Mouse (Mus musculus): ENCODE measurements around the gene Mindy3. TPM values are rescaled to one million over a fixed set of nuclear protein-coding genes. Genes with fewer than 3 reads are reported as not detected.

Gene Mindy3
- total and polyA plus RNA-seq, 2 experiments from 2014 or later = 50.9 to 51.3 TPM

GRCm38 (mm10) chr2:12317343-12317742 lies 101.9 kb downstream of the Mindy3 start:
- Histone ChIP-seq H3K36me3 (ENCODE audit: insufficient read depth, low read length) (no peaks in the 10 kb centered on the region), H3K27ac (no peak overlapping the region), H3K4me3 (ENCODE audit: low read length) (no peak overlapping the region), H3K4me2 (ENCODE audit: low read depth, low read length) (no peak overlapping the region), H3K27me3 (ENCODE audit: insufficient read depth, low read length) (no peaks in the 10 kb centered on the region), H3K9ac (replicated peaks; ENCODE audit: low read length) (no peak overlapping the region), H3K9me3 (ENCODE audit: low read length) (no peaks in the 10 kb centered on the region), H3K4me1 (ENCODE audit: insufficient read depth, low read length) (no peaks in the 10 kb centered on the region)
- no peak for TF ChIP-seq CTCF (IDR thresholded peaks at IDR 0.05; ENCODE audit: low read depth)
- ATAC-seq = no peak
- no peak for DNase-seq (ENCODE audit: low spot score)
- 83% methylated on average over 5 of the region's 5 CpGs for WGBS

DNA sequence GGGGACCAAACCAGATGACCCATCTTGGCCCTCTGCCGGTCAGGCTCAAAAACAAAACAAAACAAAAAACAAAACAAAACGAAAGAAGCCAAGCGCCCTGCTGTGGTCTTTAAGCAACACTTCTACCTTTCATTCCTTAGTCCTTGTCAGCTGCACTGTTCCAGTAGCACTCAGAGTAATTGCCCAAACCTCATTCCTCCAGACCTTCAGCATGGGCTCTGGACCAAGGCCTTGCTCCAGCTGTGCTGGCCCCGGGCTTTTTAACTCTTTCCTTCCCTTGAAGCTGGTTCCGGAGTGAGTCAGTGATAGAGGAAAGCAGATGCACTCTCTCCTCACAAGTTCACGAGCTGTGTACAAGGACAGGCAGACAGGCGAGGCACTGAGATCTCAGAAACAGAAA lies 102.9 kb downstream of the Mindy3 start:
- Histone ChIP-seq H3K4me3 (ENCODE audit: low read length) (no peak overlapping the region), H3K9me3 (ENCODE audit: low read length) (no peaks in the 10 kb centered on the region), H3K4me2 (ENCODE audit: low read depth, low read length) (no peak overlapping the region), H3K4me1 (ENCODE audit: insufficient read depth, low read length) (no peaks in the 10 kb centered on the region), H3K27ac (no peak overlapping the region), H3K9ac (replicated peaks; ENCODE audit: low read length) (no peak overlapping the region), H3K27me3 (ENCODE audit: insufficient read depth, low read length) (no peaks in the 10 kb centered on the region), H3K36me3 (ENCODE audit: insufficient read depth, low read length) (no peaks in the 10 kb centered on the region)
- TF ChIP-seq CTCF (IDR thresholded peaks at IDR 0.05; ENCODE audit: low read depth) = no peak
- DNase-seq (ENCODE audit: low spot score) (no peak), ATAC-seq (peak; percentile 43; the same call in 1 of the 2 replicates)
- 29% methylated on average over 7 of the region's 7 CpGs for WGBS

DNA sequence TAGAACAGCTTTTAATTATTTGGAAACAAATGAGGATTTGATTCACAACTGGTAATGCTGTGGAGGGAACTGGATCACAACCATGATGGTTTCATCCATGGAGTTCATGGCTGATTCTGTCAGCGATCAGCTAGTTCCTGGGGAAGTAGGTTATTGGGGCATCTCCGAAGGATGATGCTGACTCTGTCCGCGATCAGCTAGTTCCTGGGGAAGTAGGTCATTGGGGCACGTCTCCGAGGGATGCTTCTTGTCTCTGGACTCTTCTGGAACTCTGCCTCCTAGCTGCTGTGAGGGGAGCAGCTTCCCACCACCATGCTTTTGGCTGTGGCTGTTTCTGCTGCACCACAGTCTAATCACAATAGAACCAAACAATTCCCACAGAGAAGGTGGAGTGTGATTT lies 105.2 kb downstream of the Mindy3 start:
- no peaks in the 10 kb centered on the region for H3K27me3 ChIP-seq (ENCODE audit: insufficient read depth, low read length)
- no peaks in the 10 kb centered on the region for H3K9me3 ChIP-seq (ENCODE audit: low read length)
- no peak overlapping the region for H3K27ac ChIP-seq
- DNase-seq (ENCODE audit: low spot score) (no peak), ATAC-seq (no peak)
- H3K4me1 ChIP-seq (ENCODE audit: insufficient read depth, low read length) = no peaks in the 10 kb centered on the region
- H3K4me3 ChIP-seq (ENCODE audit: low read length) = no peak overlapping the region
- no peaks in the 10 kb centered on the region for H3K36me3 ChIP-seq (ENCODE audit: insufficient read depth, low read length)
- no peak overlapping the region for H3K4me2 ChIP-seq (ENCODE audit: low read depth, low read length)
- WGBS = 77% methylated on average over 6 of the region's 6 CpGs
- TF ChIP-seq CTCF (IDR thresholded peaks at IDR 0.05; ENCODE audit: low read depth) = no peak
- H3K9ac ChIP-seq (replicated peaks; ENCODE audit: low read length) = no peak overlapping the region

DNA sequence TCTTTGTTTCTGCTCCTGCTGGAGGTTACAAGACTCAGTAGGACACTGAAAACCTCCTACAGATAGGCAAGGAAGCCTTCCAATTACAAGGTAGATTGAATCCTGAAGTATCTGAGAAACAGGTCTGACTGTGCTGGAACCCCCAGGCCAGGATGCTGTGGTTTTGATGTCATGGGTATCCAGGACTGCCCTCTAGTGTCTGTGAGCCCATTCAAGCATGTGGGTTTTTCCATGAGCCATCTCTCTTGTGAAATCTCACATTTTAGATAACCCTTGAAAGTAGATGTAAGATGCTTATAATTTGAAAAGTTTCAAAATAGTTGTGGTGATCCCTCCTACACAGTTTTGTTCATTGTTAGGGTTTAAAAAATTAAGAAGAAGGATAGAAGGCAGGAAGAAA lies 110.8 kb downstream of the Mindy3 start:
- Histone ChIP-seq H3K4me2 (ENCODE audit: low read depth, low read length) (no peak overlapping the region), H3K9ac (replicated peaks; ENCODE audit: low read length) (no peak overlapping the region), H3K27me3 (ENCODE audit: insufficient read depth, low read length) (no peaks in the 10 kb centered on the region), H3K4me1 (ENCODE audit: insufficient read depth, low read length) (no peaks in the 10 kb centered on the region), H3K36me3 (ENCODE audit: insufficient read depth, low read length) (no peaks in the 10 kb centered on the region), H3K27ac (no peak overlapping the region), H3K4me3 (ENCODE audit: low read length) (no peak overlapping the region), H3K9me3 (ENCODE audit: low read length) (no peaks in the 10 kb centered on the region)
- no peak for ATAC-seq
- no peak for DNase-seq (ENCODE audit: low spot score)
- TF ChIP-seq CTCF (IDR thresholded peaks at IDR 0.05; ENCODE audit: low read depth) = peak; percentile 14; the same call in 1 of the 2 replicates

- ATAC-seq (no peak), DNase-seq (ENCODE audit: low spot score) (no peak)
- Histone ChIP-seq H3K27ac (no peak overlapping the region), H3K36me3 (ENCODE audit: insufficient read depth, low read length) (no peaks in the 10 kb centered on the region), H3K9ac (replicated peaks; ENCODE audit: low read length) (no peak overlapping the region), H3K9me3 (ENCODE audit: low read length) (no peaks in the 10 kb centered on the region), H3K27me3 (ENCODE audit: insufficient read depth, low read length) (no peaks in the 10 kb centered on the region), H3K4me2 (ENCODE audit: low read depth, low read length) (no peak overlapping the region), H3K4me1 (ENCODE audit: insufficient read depth, low read length) (no peaks in the 10 kb centered on the region), H3K4me3 (ENCODE audit: low read length) (no peak overlapping the region)
- TF ChIP-seq CTCF (IDR thresholded peaks at IDR 0.05; ENCODE audit: low read depth) = no peak
These were observed 112.0 kb downstream of the Mindy3 start for GRCm38 (mm10) chr2:12307311-12307710.

DNA sequence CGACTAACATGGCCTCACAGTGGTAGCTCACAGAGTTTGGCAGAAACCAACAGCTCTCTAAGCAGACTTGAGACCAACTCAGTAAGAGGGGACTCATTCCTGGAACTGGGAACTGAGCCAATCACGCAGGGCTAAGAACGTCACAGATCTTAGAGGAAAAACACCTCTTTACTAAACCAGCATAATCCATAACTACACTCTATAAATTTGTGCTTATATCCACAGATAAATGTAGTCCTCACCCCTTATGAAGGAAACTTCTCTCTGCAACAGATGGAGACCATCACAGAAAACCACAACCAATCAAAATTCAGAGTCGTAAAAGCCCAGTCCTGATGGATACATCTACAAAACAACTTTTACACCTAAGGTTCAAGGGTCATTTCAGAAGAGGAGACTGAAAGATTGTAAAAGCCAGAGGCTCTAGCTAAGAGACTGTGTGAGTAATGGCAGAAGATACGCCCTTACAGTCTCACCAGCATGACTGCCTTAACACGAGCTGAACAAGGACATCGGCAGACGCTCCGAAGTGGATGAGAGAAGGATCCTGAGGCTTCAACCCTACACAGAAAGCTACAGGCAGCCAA lies 114.1 kb downstream of the Mindy3 start:
- H3K27ac ChIP-seq = no peak overlapping the region
- no peak overlapping the region for H3K4me2 ChIP-seq (ENCODE audit: low read depth, low read length)
- H3K4me1 ChIP-seq (ENCODE audit: insufficient read depth, low read length) = peaks cover 3% of the 10 kb centered on the region; the same call in 1 of the 2 replicates
- H3K9me3 ChIP-seq (ENCODE audit: low read length) = no peaks in the 10 kb centered on the region
- 77% methylated on average over 9 of the region's 9 CpGs for WGBS
- TF ChIP-seq CTCF (IDR thresholded peaks at IDR 0.05; ENCODE audit: low read depth) = no peak
- peaks cover 5% of the 10 kb centered on the region; the same call in 1 of the 2 replicates for H3K27me3 ChIP-seq (ENCODE audit: insufficient read depth, low read length)
- DNase-seq (ENCODE audit: low spot score) (no peak), ATAC-seq (no peak)
- H3K36me3 ChIP-seq (ENCODE audit: insufficient read depth, low read length) = no peaks in the 10 kb centered on the region
- H3K9ac ChIP-seq (replicated peaks; ENCODE audit: low read length) = no peak overlapping the region
- H3K4me3 ChIP-seq (ENCODE audit: low read length) = no peak overlapping the region

- H3K36me3 ChIP-seq (ENCODE audit: insufficient read depth, low read length) = no peaks in the 10 kb centered on the region
- H3K27ac ChIP-seq = no peak within 1 kb of the TSS
- H3K9me3 ChIP-seq (ENCODE audit: low read length) = no peaks in the 10 kb centered on the region
- peaks cover 3% of the 10 kb centered on the region; the same call in 1 of the 2 replicates for H3K4me1 ChIP-seq (ENCODE audit: insufficient read depth, low read length)
- peaks cover 5% of the 10 kb centered on the region; the same call in 1 of the 2 replicates for H3K27me3 ChIP-seq (ENCODE audit: insufficient read depth, low read length)
- DNase-seq (ENCODE audit: low spot score) (peak; percentile 89), ATAC-seq (peak; percentile 96)
- peak within 1 kb of the TSS; percentile 72 for H3K4me3 ChIP-seq (ENCODE audit: low read length)
- WGBS = under 1% methylated on average over 56 of the region's 56 CpGs
- H3K4me2 ChIP-seq (ENCODE audit: low read depth, low read length) = peak within 1 kb of the TSS; percentile 95
- peak within 1 kb of the TSS; percentile 59 for H3K9ac ChIP-seq (replicated peaks; ENCODE audit: low read length)
- TF ChIP-seq CTCF (IDR thresholded peaks at IDR 0.05; ENCODE audit: low read depth) = peak; percentile 84
These were observed 117.7 kb downstream of the Mindy3 start, which contains the start of gene Itga8 for GRCm38 (mm10) chr2:12301431-12302170. TSS of gene Itga8 (minus strand) at chr2:12301922.
